25 mouse cellular contexts compared by ENCODE assay signal in genomic region chr15:80983264-80983663, GRCm38 (mm10).
"Had no signal": no experiment of that assay in that cellular context is flagged by ENCODE, and none has a peak within 500 bp of the region (broad histone marks: within the 10 kb centered on the region; RNA-seq: fewer than 3 reads in every experiment).

No protein-coding gene starts in this region.

- H3K36me3 ChIP-seq: heart, embryonic 13.5 days; heart, embryonic 15.5 days; kidney, embryonic 15.5 days; limb, embryonic 13.5 days; limb, embryonic 15.5 days had no signal

- H3K27ac ChIP-seq: heart, adult 2 months; heart, embryonic 13.5 days; heart, embryonic 15.5 days; hindbrain, embryonic 14.5 days; kidney, embryonic 15.5 days; kidney, postnatal 0 days; limb, embryonic 13.5 days; limb, embryonic 15.5 days had no signal

- H3K9me3 ChIP-seq: heart, embryonic 13.5 days; heart, embryonic 15.5 days; kidney, embryonic 15.5 days; limb, embryonic 13.5 days; limb, embryonic 15.5 days had no signal

- H3K9ac ChIP-seq: heart, embryonic 13.5 days; heart, embryonic 15.5 days; hindbrain, embryonic 14.5 days; kidney, embryonic 15.5 days; limb, embryonic 13.5 days; limb, embryonic 15.5 days had no signal

- DNase-seq: gastrocnemius, postnatal 14 days; gastrocnemius, postnatal 36 days; heart, adult 11 months; heart, adult 2 months; heart, postnatal 14 days; heart, postnatal 36 days; kidney, adult 11 months; kidney, adult 2 months; kidney, adult 9 months; kidney, postnatal 14 days; kidney, postnatal 36 days; layer of hippocampus, adult 9-11 months; layer of hippocampus, postnatal 36 days; left cerebral cortex, postnatal 4 days had no signal

- H3K27me3 ChIP-seq: heart, embryonic 13.5 days; heart, embryonic 15.5 days; kidney, embryonic 15.5 days; limb, embryonic 13.5 days; limb, embryonic 15.5 days had no signal

- H3K4me2 ChIP-seq: heart, embryonic 11.5 days; heart, embryonic 13.5 days; heart, embryonic 15.5 days; hindbrain, embryonic 14.5 days; kidney, embryonic 15.5 days; limb, embryonic 13.5 days; limb, embryonic 15.5 days had no signal

- H3K4me3 ChIP-seq: heart, adult 2 months; heart, embryonic 13.5 days; heart, embryonic 15.5 days; kidney, embryonic 15.5 days; limb, embryonic 13.5 days; limb, embryonic 15.5 days had no signal

- ATAC-seq: forebrain, embryonic 16.5 days; hindbrain, embryonic 16.5 days; inflammation-experienced regulatory T-cells, adult 6 months had no signal
